Mouse (Mus musculus) forebrain, embryonic 16.5 days (tissue): ENCODE measurements around the gene Lag3. TPM values are rescaled to one million over a fixed set of nuclear protein-coding genes. Genes with fewer than 3 reads are reported as not detected.

Experiments
- ATAC-seq: fragments of 200-750 bp; cut with Nextera tagmentation; 2 replicates; pipeline ENCODE4 v1.8.0; 2017; ENCODE audit warnings: mild to moderate bottlenecking, moderate library complexity
- H3K27ac ChIP-seq: fragments of 300-500 bp; sonication (generic); 2 replicates; pipeline ENCODE4 v1.5.1; 2014; ENCODE audit warnings: low read length, control low read depth
- H3K27me3 ChIP-seq: fragments of 300-500 bp; sonication (generic); replicated peaks from 2 replicates; pipeline ENCODE4 v1.6.1; 2014; ENCODE audit warnings: low read length; ENCODE audit not compliant: control insufficient read depth, insufficient read depth
- H3K36me3 ChIP-seq: fragments of 300-500 bp; sonication (generic); 2 replicates; pipeline ENCODE4 v1.6.1; 2014; ENCODE audit not compliant: control insufficient read depth, insufficient read depth
- H3K4me1 ChIP-seq: fragments of 300-500 bp; sonication (generic); replicated peaks from 2 replicates; pipeline ENCODE4 v1.6.1; 2014; ENCODE audit warnings: low read length; ENCODE audit not compliant: control insufficient read depth, insufficient read depth
- H3K4me2 ChIP-seq: fragments of 300-500 bp; sonication (generic); 2 replicates; pipeline ENCODE4 v1.6.1; 2014; ENCODE audit warnings: mild to moderate bottlenecking, low read length, control low read depth
- H3K4me3 ChIP-seq: fragments of 300-500 bp; sonication (generic); replicated peaks from 2 replicates; pipeline ENCODE4 v1.5.1; 2014; ENCODE audit warnings: mild to moderate bottlenecking, low read length, control low read depth
- H3K9ac ChIP-seq: fragments of 300-500 bp; sonication (generic); replicated peaks from 2 replicates; pipeline ENCODE4 v1.6.1; 2014; ENCODE audit warnings: low read depth, low read length, control low read depth
- H3K9me3 ChIP-seq: fragments of 300-500 bp; sonication (generic); 2 replicates; pipeline ENCODE4 v1.6.1; 2016; ENCODE audit warnings: low read length; ENCODE audit not compliant: control insufficient read depth
- WGBS: fragments of 180-500 bp; shearing (Covaris S2); extraction: QIAGEN DNeasy Blood & Tissue Kit; methylation state at CpG from one replicate; pipeline ENCODE4 v1.1.7; 2014; 5-methylcytosine and 5-hydroxymethylcytosine counted together
- polyA plus RNA-seq: library from polyadenylated mRNA; unstranded; fragments of >200 nt; fragmentation: Nextera tagmentation; extraction: Ambion mirVana; gene quantifications from 2 replicates; pipeline ENCODE4 v1.2.1, GENCODE M21; 2015

Gene Lag3
- polyA plus RNA-seq, 1 experiment from 2014 or later = 2.9 TPM

DNA sequence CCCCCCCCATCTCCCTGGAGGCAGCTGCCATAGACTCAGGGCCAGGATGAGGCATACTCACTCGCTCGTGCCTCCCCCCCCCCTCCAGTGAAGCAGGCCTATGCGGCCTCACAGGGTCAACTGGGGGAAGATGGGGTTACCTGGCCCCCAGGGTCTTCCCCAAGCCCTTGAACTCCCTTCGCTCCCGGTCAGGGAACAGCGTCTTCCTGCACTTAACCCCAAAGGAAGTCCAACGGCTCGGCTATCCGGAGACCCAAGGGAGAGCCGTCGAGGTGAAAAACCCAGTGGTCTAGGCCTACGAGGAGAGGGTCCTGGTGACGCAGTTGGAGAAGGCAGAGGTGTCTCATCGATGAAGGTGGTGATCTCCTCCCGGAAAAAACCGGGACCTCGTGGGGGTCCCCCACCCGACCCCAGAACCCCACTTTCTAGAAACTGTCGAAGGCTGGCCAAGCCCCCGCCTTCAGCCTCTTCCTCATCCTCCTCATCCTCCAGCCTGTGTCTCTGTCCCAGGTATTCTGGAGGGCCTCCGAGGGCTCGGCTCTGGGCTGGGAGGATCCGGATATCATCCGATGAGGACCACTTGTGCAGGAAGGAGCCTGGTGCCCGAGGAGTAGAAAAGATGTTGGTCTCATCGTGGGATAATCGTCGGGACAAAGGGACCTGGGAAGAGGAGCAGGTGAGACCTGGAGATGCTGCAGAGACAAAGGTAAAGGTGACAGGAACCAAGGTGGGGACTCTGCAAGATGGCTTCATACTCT, 52.8 kb downstream of the Lag3 start:
- 86% methylated on average over 26 of the region's 28 CpGs for WGBS
- Histone ChIP-seq H3K9ac (no peak overlapping the region; the same call in 1 of the 2 replicates), H3K4me1 (peaks cover 59% of the 10 kb centered on the region), H3K36me3 (0 out of 2 replicates have a peak, but pooled peaks cover 1% of the 10 kb centered on the region), H3K4me3 (no peak overlapping the region), H3K27ac (no peak overlapping the region), H3K4me2 (no peak overlapping the region), H3K9me3 (no peaks in the 10 kb centered on the region), H3K27me3 (no peaks in the 10 kb centered on the region)
- no peak for ATAC-seq

DNA sequence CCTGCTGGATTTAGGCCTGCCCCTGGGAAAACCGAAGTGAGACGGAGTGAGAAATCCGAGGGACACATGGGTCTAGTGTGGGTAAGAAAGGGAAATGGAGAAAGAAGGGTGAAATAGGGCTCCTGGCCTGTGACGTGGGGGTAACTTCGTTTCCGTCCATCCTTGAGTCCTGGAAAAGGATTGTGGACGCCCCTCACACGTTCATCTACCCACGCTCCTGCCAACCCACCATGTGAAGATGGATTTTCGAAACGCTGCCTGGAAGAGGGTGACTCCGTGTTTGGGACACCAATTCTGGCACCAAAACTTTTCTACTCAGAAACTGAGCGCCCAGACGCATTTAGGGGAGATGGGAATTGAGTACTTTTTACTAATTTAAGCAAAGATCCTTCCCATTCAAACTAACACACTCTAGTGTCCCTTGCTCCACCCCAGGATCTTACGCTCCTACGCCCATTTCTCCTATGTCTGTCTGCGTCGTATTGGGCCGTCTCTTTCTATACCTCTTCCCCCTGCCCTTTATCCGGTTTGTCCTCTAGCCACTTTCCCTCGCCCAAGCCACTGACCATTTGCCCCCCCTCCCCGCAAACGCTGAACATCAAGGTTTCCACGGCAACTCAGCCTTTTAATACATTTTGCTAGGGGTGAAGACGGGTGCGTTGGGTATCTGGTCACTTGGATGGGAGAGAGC, 53.5 kb downstream of the Lag3 start:
- peak overlapping the region; percentile 76 for H3K4me3 ChIP-seq
- H3K9me3 ChIP-seq = no peaks in the 10 kb centered on the region
- peak overlapping the region; percentile 97 for H3K9ac ChIP-seq
- H3K36me3 ChIP-seq = peaks cover 5% of the 10 kb centered on the region; the same call in 1 of the 2 replicates
- peaks cover 57% of the 10 kb centered on the region for H3K4me1 ChIP-seq
- 25% methylated on average over 26 of the region's 26 CpGs for WGBS
- peak overlapping the region; percentile 98 for H3K27ac ChIP-seq
- H3K27me3 ChIP-seq = no peaks in the 10 kb centered on the region
- H3K4me2 ChIP-seq = peak overlapping the region; percentile 72
- ATAC-seq = no peak

DNA sequence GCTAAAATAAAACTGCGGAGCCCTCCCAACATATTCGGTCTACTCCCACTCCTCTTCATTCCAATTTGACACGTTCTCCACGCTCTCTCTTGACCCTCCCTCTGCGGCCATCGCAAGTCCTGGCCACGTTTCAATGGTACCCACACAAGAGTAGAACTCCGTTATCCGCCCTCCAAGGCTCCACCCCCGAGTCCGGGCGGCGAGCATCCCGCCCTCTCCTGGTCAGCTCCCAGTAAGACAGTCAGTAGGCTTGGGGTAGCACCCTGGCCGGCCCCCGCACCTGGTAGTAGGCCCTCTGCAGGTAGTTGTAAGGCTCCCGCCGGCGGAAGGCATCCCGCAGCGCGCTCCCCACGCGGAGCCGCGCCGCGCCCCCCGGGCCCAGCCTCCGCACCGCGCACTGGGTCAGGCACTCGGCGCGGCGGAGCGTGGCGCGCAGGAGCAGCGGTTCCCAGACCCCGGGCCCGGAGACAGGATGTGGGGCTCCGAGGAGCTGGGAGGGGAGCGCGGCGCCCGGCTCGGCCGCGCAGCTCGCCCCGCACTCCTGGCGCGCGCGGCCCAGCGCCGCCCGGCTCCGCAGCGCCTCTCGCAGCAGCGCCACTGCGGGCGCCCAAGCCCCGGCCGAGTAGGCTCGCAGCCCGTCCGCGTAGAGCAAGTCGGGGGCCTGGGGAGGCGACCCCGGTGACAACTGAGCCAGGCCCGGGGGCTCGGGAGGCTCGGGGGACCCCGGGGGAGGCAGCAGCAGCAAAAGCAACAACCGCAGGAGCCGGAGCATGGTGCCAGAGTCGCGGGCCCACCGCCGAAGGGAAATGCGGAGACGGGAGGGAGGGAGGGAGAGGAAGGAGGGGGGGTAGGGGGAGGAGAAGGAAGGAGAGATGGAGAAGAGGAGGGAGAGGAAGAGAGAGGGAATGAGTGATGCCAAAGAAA, 54.3 kb downstream of the Lag3 start, which contains the start of gene P3h3:
Gene P3h3 (minus strand): TSS at position 837 of the 924 bp plus-strand sequence.
- Histone ChIP-seq H3K4me3 (peak within 1 kb of the TSS; percentile 76), H3K27me3 (no peaks in the 10 kb centered on the region), H3K4me1 (peaks cover 49% of the 10 kb centered on the region), H3K9ac (peak within 1 kb of the TSS; percentile 97), H3K36me3 (peaks cover 5% of the 10 kb centered on the region; the same call in 1 of the 2 replicates), H3K4me2 (peak within 1 kb of the TSS; percentile 72), H3K9me3 (no peaks in the 10 kb centered on the region), H3K27ac (peak within 1 kb of the TSS; percentile 98)
- WGBS = under 1% methylated on average over 79 of the region's 86 CpGs
- peak; percentile 86 for ATAC-seq

DNA sequence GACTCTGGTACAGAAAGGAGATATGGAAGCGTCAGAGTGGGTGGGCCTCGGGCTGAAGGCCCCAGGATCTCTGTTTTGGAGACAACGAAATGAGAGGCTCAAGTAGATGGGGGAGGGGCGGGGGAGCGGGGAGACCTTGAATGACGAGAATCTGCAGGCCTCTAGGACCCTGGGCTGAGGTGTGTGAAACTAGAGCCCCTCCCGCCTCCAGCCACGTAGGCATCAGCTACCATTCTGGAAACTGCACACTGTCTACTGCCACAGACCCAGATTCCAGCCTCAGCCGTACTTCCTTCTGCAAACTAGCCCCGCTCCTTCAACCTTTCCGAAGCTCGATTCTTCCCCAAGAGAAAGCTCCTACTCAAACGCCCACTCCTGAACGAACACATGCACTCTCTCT, 55.2 kb downstream of the Lag3 start:
- ATAC-seq = peak; percentile 56
- Histone ChIP-seq H3K9ac (peak overlapping the region; percentile 97), H3K9me3 (no peaks in the 10 kb centered on the region), H3K27me3 (no peaks in the 10 kb centered on the region), H3K4me3 (peak overlapping the region; percentile 76), H3K4me1 (peaks cover 41% of the 10 kb centered on the region), H3K4me2 (peak overlapping the region; percentile 72), H3K36me3 (peaks cover 5% of the 10 kb centered on the region; the same call in 1 of the 2 replicates), H3K27ac (peak overlapping the region; percentile 98)
- 6% methylated on average over 14 of the region's 14 CpGs for WGBS

DNA sequence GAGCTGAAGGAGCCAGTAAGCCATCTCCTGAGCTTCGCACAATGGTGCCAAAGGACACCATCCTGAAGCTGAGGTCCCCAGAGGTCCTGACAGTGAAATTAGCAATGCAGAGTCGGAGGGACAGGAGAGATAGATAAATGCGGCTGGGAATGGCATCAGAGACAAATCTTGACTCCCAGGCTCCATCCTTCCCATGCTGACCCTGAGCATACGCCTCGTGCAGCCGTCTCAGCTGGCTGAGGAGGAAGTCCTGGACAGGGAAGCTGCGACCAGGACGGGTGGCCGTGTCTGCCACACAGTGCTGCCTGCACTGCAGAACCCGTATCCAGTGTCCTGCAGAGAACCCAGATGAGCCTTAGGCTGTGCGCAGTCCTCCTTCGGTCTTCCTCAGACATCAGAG, 56.9 kb downstream of the Lag3 start:
- H3K27ac ChIP-seq = no peak overlapping the region
- no peak overlapping the region for H3K4me2 ChIP-seq
- WGBS = 78% methylated on average over 12 of the region's 12 CpGs
- no peak for ATAC-seq
- peaks cover 25% of the 10 kb centered on the region for H3K4me1 ChIP-seq
- H3K27me3 ChIP-seq = no peaks in the 10 kb centered on the region
- no peak overlapping the region for H3K9ac ChIP-seq
- peaks cover 5% of the 10 kb centered on the region; the same call in 1 of the 2 replicates for H3K36me3 ChIP-seq
- H3K9me3 ChIP-seq = no peaks in the 10 kb centered on the region
- no peak overlapping the region for H3K4me3 ChIP-seq

Other genes starting within 250 kb of the Lag3 start
- gene Lpcat3, start 248.7 kb downstream of the Lag3 start, polyA plus RNA-seq = 35.9 and 36.7 TPM in 2 replicates
- 142 and 150 TPM in 2 replicates for gene Emg1, start 199.5 kb downstream of the Lag3 start, polyA plus RNA-seq
- 250 and 252 TPM in 2 replicates for gene Phb2, start 199.4 kb downstream of the Lag3 start, polyA plus RNA-seq
- 3.3 and 4.5 TPM in 2 replicates for gene Ptpn6, start 173.0 kb downstream of the Lag3 start, polyA plus RNA-seq
- 614 and 641 TPM in 2 replicates for gene Grcc10, start 170.3 kb downstream of the Lag3 start, polyA plus RNA-seq
- not detected in 2 replicates for gene Gm45234, start 155.7 kb downstream of the Lag3 start, polyA plus RNA-seq
- gene Atn1, start 155.2 kb downstream of the Lag3 start, polyA plus RNA-seq = 23.4 and 27.0 TPM in 2 replicates
- 44.9 and 63.3 TPM in 2 replicates for gene Eno2, start 142.0 kb downstream of the Lag3 start, polyA plus RNA-seq
- gene Lrrc23, start 132.0 kb downstream of the Lag3 start, polyA plus RNA-seq = 2.5 and 4.9 TPM in 2 replicates
- gene Spsb2, start 103.0 kb downstream of the Lag3 start, polyA plus RNA-seq = 4.7 and 5.9 TPM in 2 replicates
- 359 and 360 TPM in 2 replicates for gene Tpi1, start 97.4 kb downstream of the Lag3 start, polyA plus RNA-seq
- gene Usp5, start 82.2 kb downstream of the Lag3 start, polyA plus RNA-seq = 203 and 216 TPM in 2 replicates
- gene Cdca3, start 82.2 kb downstream of the Lag3 start, polyA plus RNA-seq = 69.7 and 76.7 TPM in 2 replicates
- gene Gnb3, start 71.4 kb downstream of the Lag3 start, polyA plus RNA-seq = 0.42 and 0.75 TPM in 2 replicates
- 13.0 and 16.8 TPM in 2 replicates for gene P3h3, start 54.0 kb downstream of the Lag3 start, polyA plus RNA-seq
- gene Gpr162, start 47.7 kb downstream of the Lag3 start, polyA plus RNA-seq = 21.8 and 28.8 TPM in 2 replicates
- gene Cd4, start 23.5 kb downstream of the Lag3 start, polyA plus RNA-seq = 0.06 and 0.30 TPM in 2 replicates
- 666 and 701 TPM in 2 replicates for gene Ptms, start 8.4 kb upstream of the Lag3 start, polyA plus RNA-seq
- gene Mlf2, start 19.7 kb upstream of the Lag3 start, polyA plus RNA-seq = 459 and 463 TPM in 2 replicates
- gene Cops7a, start 53.8 kb upstream of the Lag3 start, polyA plus RNA-seq = 94.4 and 96.7 TPM in 2 replicates
- gene Pianp, start 85.0 kb upstream of the Lag3 start, polyA plus RNA-seq = 36.6 and 44.7 TPM in 2 replicates
- gene Zfp384, start 97.4 kb upstream of the Lag3 start, polyA plus RNA-seq = 15.2 and 19.0 TPM in 2 replicates
- 200 and 204 TPM in 2 replicates for gene Ing4, start 128.1 kb upstream of the Lag3 start, polyA plus RNA-seq
- 21.4 and 31.6 TPM in 2 replicates for gene Acrbp, start 138.0 kb upstream of the Lag3 start, polyA plus RNA-seq
- 0.44 and 0.60 TPM in 2 replicates for gene Lpar5, start 156.2 kb upstream of the Lag3 start, polyA plus RNA-seq
- 78.1 and 79.8 TPM in 2 replicates for gene Chd4, start 184.3 kb upstream of the Lag3 start, polyA plus RNA-seq
- gene Nop2, start 220.2 kb upstream of the Lag3 start, polyA plus RNA-seq = 54.4 and 55.3 TPM in 2 replicates
- gene Iffo1, start 233.5 kb upstream of the Lag3 start, polyA plus RNA-seq = 17.3 and 19.3 TPM in 2 replicates